Mouse (Mus musculus) stomach, postnatal 0 days (tissue): ENCODE data around the gene Srrm3. TPM values are rescaled to one million over a fixed set of nuclear protein-coding genes. Genes with fewer than 3 reads are reported as not detected.

Experiments
- ATAC-seq: fragments of 200-750 bp; cut with Nextera tagmentation; 2 replicates; pipeline ENCODE4 v1.8.0; 2017; ENCODE audit not compliant: low FRiP score, low TSS enrichment
- DNase-seq: peaks from one replicate; pipeline ENCODE4 v3.0.0-alpha.2; 2016; ENCODE audit warnings: low spot score
- H3K27ac ChIP-seq: fragments of 300-500 bp; sonication (generic); replicated peaks from 2 replicates; pipeline ENCODE4 v1.5.1; 2014; ENCODE audit warnings: mild to moderate bottlenecking, control low read depth
- H3K27me3 ChIP-seq: fragments of 300-500 bp; sonication (generic); 2 replicates; pipeline ENCODE4 v1.6.1; 2014; ENCODE audit warnings: low read length; ENCODE audit not compliant: control insufficient read depth, insufficient read depth
- H3K36me3 ChIP-seq: fragments of 300-500 bp; sonication (generic); 2 replicates; pipeline ENCODE4 v1.6.1; 2014; ENCODE audit warnings: low read length, mixed read lengths; ENCODE audit not compliant: control insufficient read depth, insufficient read depth
- H3K4me1 ChIP-seq: fragments of 300-500 bp; sonication (generic); replicated peaks from 2 replicates; pipeline ENCODE4 v1.6.1; 2014; ENCODE audit warnings: antibody characterized with exemption; ENCODE audit not compliant: control insufficient read depth, insufficient read depth
- H3K4me2 ChIP-seq: fragments of 300-500 bp; sonication (generic); replicated peaks from 2 replicates; pipeline ENCODE4 v1.6.1; 2014; ENCODE audit warnings: low read depth, mild to moderate bottlenecking, control low read depth, moderate library complexity
- H3K4me3 ChIP-seq: fragments of 300-500 bp; sonication (generic); 2 replicates; pipeline ENCODE4 v1.5.1; 2014; ENCODE audit warnings: low read depth, low read length, control low read depth
- H3K9ac ChIP-seq: fragments of 300-500 bp; sonication (generic); 2 replicates; pipeline ENCODE4 v1.6.1; 2014; ENCODE audit warnings: mild to moderate bottlenecking, low read length, control low read depth, mixed read lengths
- H3K9me3 ChIP-seq: fragments of 300-500 bp; sonication (generic); 2 replicates; pipeline ENCODE4 v1.6.1; 2016; ENCODE audit warnings: low read length; ENCODE audit not compliant: control insufficient read depth
- CTCF ChIP-seq: IDR thresholded peaks from 2 replicates; pipeline ENCODE4 v1.5.1; 2016; ENCODE audit warnings: antibody characterized with exemption, low read depth, mild to moderate bottlenecking, moderate library complexity
- EP300 ChIP-seq: optimal IDR thresholded peaks from 2 replicates; pipeline ENCODE3; 2016; ENCODE audit warnings: antibody characterized with exemption
- WGBS: fragments of 180-500 bp; shearing (Covaris S2); extraction: QIAGEN DNeasy Blood & Tissue Kit; methylation state at CpG from one replicate; pipeline ENCODE4 v1.1.7; 2014; 5-methylcytosine and 5-hydroxymethylcytosine counted together
- polyA plus RNA-seq: library from polyadenylated mRNA; unstranded; fragments of >200 nt; fragmentation: Nextera tagmentation; extraction: Ambion mirVana; gene quantifications from 2 replicates; pipeline ENCODE4 v1.2.1, GENCODE M21; 2015

Gene Srrm3
- polyA plus RNA-seq, 1 experiment from 2014 or later = 0.67 TPM

- no peaks in the 10 kb centered on the region for H3K9me3 ChIP-seq
- no peak overlapping the region for H3K4me2 ChIP-seq
- no peak overlapping the region for H3K27ac ChIP-seq
- no peak for TF ChIP-seq EP300
- no peaks in the 10 kb centered on the region for H3K4me1 ChIP-seq
- H3K27me3 ChIP-seq = no peaks in the 10 kb centered on the region
- ATAC-seq (no peak), DNase-seq (no peak)
- no peak overlapping the region for H3K9ac ChIP-seq
- WGBS = 40% methylated on average over 2 of the region's 2 CpGs
- no peak overlapping the region for H3K4me3 ChIP-seq
- no peaks in the 10 kb centered on the region for H3K36me3 ChIP-seq
Observed at GRCm38 (mm10) chr5:135804735-135805134, 2.0 kb upstream of the Srrm3 start.

GRCm38 (mm10) chr5:135807263-135807637 lies 560 bp downstream of the Srrm3 start:
- ATAC-seq = no peak
- no peak overlapping the region for H3K9ac ChIP-seq
- no peaks in the 10 kb centered on the region for H3K9me3 ChIP-seq
- TF ChIP-seq CTCF (no peak), EP300 (no peak)
- WGBS = 34% methylated on average over 3 of the region's 3 CpGs
- no peak overlapping the region for H3K4me2 ChIP-seq
- H3K4me3 ChIP-seq = no peak overlapping the region
- no peaks in the 10 kb centered on the region for H3K4me1 ChIP-seq
- no peaks in the 10 kb centered on the region for H3K27me3 ChIP-seq
- DNase-seq = no peak
- H3K27ac ChIP-seq = no peak overlapping the region
- H3K36me3 ChIP-seq = no peaks in the 10 kb centered on the region

GRCm38 (mm10) chr5:135812991-135813390 lies 6.3 kb downstream of the Srrm3 start:
- DNase-seq = no peak
- TF ChIP-seq CTCF (no peak), EP300 (no peak)
- Histone ChIP-seq H3K27me3 (no peaks in the 10 kb centered on the region), H3K9ac (no peak overlapping the region), H3K4me3 (no peak overlapping the region), H3K9me3 (no peaks in the 10 kb centered on the region), H3K27ac (no peak overlapping the region), H3K4me1 (no peaks in the 10 kb centered on the region), H3K36me3 (no peaks in the 10 kb centered on the region), H3K4me2 (no peak overlapping the region)
- ATAC-seq = no peak
- 54% methylated on average over 5 of the region's 5 CpGs for WGBS

GRCm38 (mm10) chr5:135818491-135818890 lies 11.8 kb downstream of the Srrm3 start:
- Histone ChIP-seq H3K27me3 (no peaks in the 10 kb centered on the region), H3K4me3 (no peak overlapping the region), H3K9ac (no peak overlapping the region), H3K36me3 (no peaks in the 10 kb centered on the region), H3K4me1 (no peaks in the 10 kb centered on the region), H3K4me2 (no peak overlapping the region), H3K27ac (no peak overlapping the region), H3K9me3 (no peaks in the 10 kb centered on the region)
- no peak for TF ChIP-seq CTCF
- TF ChIP-seq EP300 = no peak
- DNase-seq = no peak
- no peak for ATAC-seq
- 39% methylated on average over 7 of the region's 7 CpGs for WGBS

GRCm38 (mm10) chr5:135822316-135822944 lies 15.7 kb downstream of the Srrm3 start:
- no peaks in the 10 kb centered on the region for H3K27me3 ChIP-seq
- H3K4me3 ChIP-seq = no peak overlapping the region
- H3K27ac ChIP-seq = no peak overlapping the region
- ATAC-seq = no peak
- no peaks in the 10 kb centered on the region for H3K9me3 ChIP-seq
- WGBS = 29% methylated on average over 7 of the region's 7 CpGs
- H3K36me3 ChIP-seq = no peaks in the 10 kb centered on the region
- no peak overlapping the region for H3K9ac ChIP-seq
- no peak overlapping the region for H3K4me2 ChIP-seq
- TF ChIP-seq CTCF (no peak), EP300 (no peak)
- DNase-seq = no peak
- no peaks in the 10 kb centered on the region for H3K4me1 ChIP-seq

- Histone ChIP-seq H3K27ac (no peak overlapping the region), H3K36me3 (no peaks in the 10 kb centered on the region), H3K4me1 (no peaks in the 10 kb centered on the region), H3K4me3 (no peak overlapping the region), H3K27me3 (no peaks in the 10 kb centered on the region), H3K9me3 (no peaks in the 10 kb centered on the region), H3K4me2 (no peak overlapping the region), H3K9ac (no peak overlapping the region)
- 51% methylated on average over 3 of the region's 3 CpGs for WGBS
- DNase-seq (no peak), ATAC-seq (no peak)
- TF ChIP-seq EP300 = no peak
- no peak for TF ChIP-seq CTCF
Observed at GRCm38 (mm10) chr5:135824517-135824916, 17.8 kb downstream of the Srrm3 start.
